Mouse (Mus musculus) c-Kit-negative CD71-positive TER-119-positive erythroid progenitor cells, embryonic 14.5 days (primary cell): Measurements from ENCODE around the gene Spsb4.
"Not testable (repeated sequence)": the region's sequence is repeated elsewhere in the genome, so short reads cannot be mapped to it uniquely, and the experiment has no call there.

Source experiments
- DNase-seq: peaks from one replicate; pipeline ENCODE4 v3.0.0-alpha.2; 2013; ENCODE audit warnings: low read depth, low spot score

Spsb4 gene

GRCm38 (mm10) chr9:96954063-96954809 lies 64.4 kb downstream of the Spsb4 start:
- DNase-seq, result no peak

- DNase-seq, result no peak
Measured at GRCm38 (mm10) chr9:96953443-96953842, 65.2 kb downstream of the Spsb4 start.

- no peak for DNase-seq
Measured at GRCm38 (mm10) chr9:96952310-96952975, 66.2 kb downstream of the Spsb4 start.

GRCm38 (mm10) chr9:96949551-96949950 lies 69.1 kb downstream of the Spsb4 start:
- no peak for DNase-seq

- no peak for DNase-seq
Measured at GRCm38 (mm10) chr9:96948546-96948945, 70.1 kb downstream of the Spsb4 start.

- DNase-seq, result no peak
Measured at GRCm38 (mm10) chr9:96947171-96947570, 71.5 kb downstream of the Spsb4 start.

GRCm38 (mm10) chr9:96944517-96944916 lies 74.1 kb downstream of the Spsb4 start:
- DNase-seq, result no peak

- no peak for DNase-seq
Measured at GRCm38 (mm10) chr9:96942975-96943374, 75.7 kb downstream of the Spsb4 start.

- DNase-seq, result no peak
Measured at GRCm38 (mm10) chr9:96938887-96939286, 79.8 kb downstream of the Spsb4 start.

- DNase-seq, result not testable (repeated sequence)
Measured at GRCm38 (mm10) chr9:96936427-96936826, 82.2 kb downstream of the Spsb4 start.

GRCm38 (mm10) chr9:96935556-96936300 lies 82.9 kb downstream of the Spsb4 start:
- DNase-seq, result no peak

- no peak for DNase-seq
Measured at GRCm38 (mm10) chr9:96934816-96935215, 83.8 kb downstream of the Spsb4 start.

GRCm38 (mm10) chr9:96932751-96933150 lies 85.9 kb downstream of the Spsb4 start:
- no peak for DNase-seq

GRCm38 (mm10) chr9:96923577-96924316 lies 94.9 kb downstream of the Spsb4 start:
- no peak for DNase-seq

GRCm38 (mm10) chr9:96923119-96923518 lies 95.5 kb downstream of the Spsb4 start:
- no peak for DNase-seq

- no peak for DNase-seq
Measured at GRCm38 (mm10) chr9:96916620-96917538, 101.8 kb downstream of the Spsb4 start.

- DNase-seq, result no peak
Measured at GRCm38 (mm10) chr9:96916076-96916475, 102.6 kb downstream of the Spsb4 start.

- no peak for DNase-seq
Measured at GRCm38 (mm10) chr9:96914851-96915250, 103.8 kb downstream of the Spsb4 start.

GRCm38 (mm10) chr9:96914005-96914404 lies 104.6 kb downstream of the Spsb4 start:
- DNase-seq, result no peak

GRCm38 (mm10) chr9:96909503-96909902 lies 109.1 kb downstream of the Spsb4 start:
- no peak for DNase-seq

- no peak for DNase-seq
Measured at GRCm38 (mm10) chr9:96908737-96909136, 109.9 kb downstream of the Spsb4 start.
